Mouse (Mus musculus) E14TG2a.4 (cell line): Measurements from ENCODE around the gene Kcnmb4.

Source experiments
- CTCF ChIP-seq: conservative IDR thresholded peaks from 2 replicates; pipeline ENCODE4 v1.5.1; 2014; ENCODE audit warnings: low read length
- NANOG ChIP-seq: IDR thresholded peaks from 2 replicates; pipeline ENCODE4 v1.6.1; 2014; ENCODE audit warnings: borderline replicate concordance, low read length, mixed read lengths
- POU5F1 ChIP-seq: IDR thresholded peaks from 2 replicates; pipeline ENCODE4 v1.6.1; 2014; ENCODE audit warnings: low read length, borderline replicate concordance

- TF ChIP-seq CTCF (no peak), POU5F1 (no peak), NANOG (no peak)
These were observed at the start of gene Kcnmb4 for GRCm38 (mm10) chr10:116473759-116474549.
